Mouse (Mus musculus) lung, postnatal 0 days (tissue): ENCODE data around the gene Tmem136.

Source experiments
- CTCF ChIP-seq: IDR thresholded peaks from 2 replicates; pipeline ENCODE4 v1.5.1; 2016; ENCODE audit warnings: antibody characterized with exemption, mild to moderate bottlenecking
- EP300 ChIP-seq: IDR thresholded peaks from 2 replicates; pipeline ENCODE4 v1.6.1; 2016; ENCODE audit warnings: antibody characterized with exemption, mild to moderate bottlenecking, control low read depth

- no peak for TF ChIP-seq CTCF
- TF ChIP-seq EP300 = no peak
These were observed 35.4 kb upstream of the Tmem136 start for GRCm38 (mm10) chr9:43151779-43152178.
